Mouse (Mus musculus) erythroblast, embryonic 14.5 days (primary cell): ENCODE results near the gene Cit. TPM values are rescaled to one million over a fixed set of nuclear protein-coding genes. Genes with fewer than 3 reads are reported as not detected.

Experiments used
- H3K27me3 ChIP-seq: 2 replicates; pipeline ENCODE4 v1.6.1; 2012; ENCODE audit warnings: inconsistent platforms; ENCODE audit not compliant: control insufficient read depth
- H3K36me3 ChIP-seq: 2 replicates; pipeline ENCODE4 v1.6.1; 2012; ENCODE audit warnings: mild to moderate bottlenecking, inconsistent platforms; ENCODE audit not compliant: control insufficient read depth
- H3K4me1 ChIP-seq: 2 replicates; pipeline ENCODE4 v1.6.1; 2012; ENCODE audit warnings: inconsistent platforms; ENCODE audit not compliant: control insufficient read depth
- H3K4me3 ChIP-seq: replicated peaks from 2 replicates; pipeline ENCODE3; 2012; ENCODE audit warnings: moderate library complexity, mild to moderate bottlenecking, inconsistent platforms
- H3K9me3 ChIP-seq: 2 replicates; pipeline ENCODE4 v1.6.1; 2012; ENCODE audit warnings: low read length, inconsistent platforms, mixed read lengths; ENCODE audit not compliant: control insufficient read depth
- GATA1 ChIP-seq: IDR thresholded peaks from 2 replicates; pipeline ENCODE4 v1.6.1; 2012; ENCODE audit warnings: low read length, inconsistent platforms, mixed read lengths
- TAL1 ChIP-seq: IDR thresholded peaks from 3 replicates; pipeline ENCODE4 v1.6.1; 2012; ENCODE audit warnings: low read length, inconsistent platforms, mixed read lengths
- polyA plus RNA-seq: library from polyadenylated mRNA; stranded (reverse); fragments of >175 nt; gene quantifications from 2 replicates; pipeline ENCODE4 v1.2.3, GENCODE M21; 2012

The Cit gene
- polyA plus RNA-seq, 1 experiment = 13.6 TPM

- Histone ChIP-seq H3K36me3 (peaks cover 92% of the 10 kb centered on the region), H3K4me3 (no peak overlapping the region), H3K27me3 (no peaks in the 10 kb centered on the region), H3K4me1 (peaks cover 44% of the 10 kb centered on the region), H3K9me3 (no peaks in the 10 kb centered on the region)
- TF ChIP-seq GATA1 (no peak), TAL1 (no peak)
These were observed 168.7 kb downstream of the Cit start for GRCm38 (mm10) chr5:116013821-116014220.

GRCm38 (mm10) chr5:116014237-116014636 lies 169.2 kb downstream of the Cit start:
- H3K36me3 ChIP-seq = peaks cover 93% of the 10 kb centered on the region
- peaks cover 45% of the 10 kb centered on the region for H3K4me1 ChIP-seq
- H3K4me3 ChIP-seq = no peak overlapping the region
- H3K27me3 ChIP-seq = no peaks in the 10 kb centered on the region
- TF ChIP-seq TAL1 = no peak
- no peak for TF ChIP-seq GATA1
- H3K9me3 ChIP-seq = no peaks in the 10 kb centered on the region

DNA sequence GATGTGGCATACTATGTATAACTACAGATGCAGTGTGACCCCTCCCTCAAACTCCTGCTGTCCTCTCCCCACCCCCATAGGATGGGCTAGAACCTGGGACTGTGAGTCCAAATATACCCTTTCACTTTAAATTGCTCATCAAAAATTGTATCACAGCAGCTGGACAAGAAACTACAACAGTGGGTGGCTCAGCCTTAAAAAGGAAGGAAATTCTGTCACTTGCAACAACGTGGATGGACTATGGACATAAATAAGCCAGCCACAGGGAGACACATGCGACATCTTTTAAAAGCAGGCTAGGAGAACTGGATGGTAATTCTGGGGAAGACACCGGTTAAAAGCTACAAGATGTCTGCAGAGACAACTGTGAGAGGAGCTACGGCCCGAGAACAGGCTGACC lies 171.5 kb downstream of the Cit start:
- H3K4me3 ChIP-seq = no peak overlapping the region
- peaks cover 61% of the 10 kb centered on the region for H3K4me1 ChIP-seq
- H3K36me3 ChIP-seq = peaks cover 99% of the 10 kb centered on the region
- TF ChIP-seq TAL1 (no peak), GATA1 (no peak)
- H3K27me3 ChIP-seq = no peaks in the 10 kb centered on the region
- no peaks in the 10 kb centered on the region for H3K9me3 ChIP-seq

DNA sequence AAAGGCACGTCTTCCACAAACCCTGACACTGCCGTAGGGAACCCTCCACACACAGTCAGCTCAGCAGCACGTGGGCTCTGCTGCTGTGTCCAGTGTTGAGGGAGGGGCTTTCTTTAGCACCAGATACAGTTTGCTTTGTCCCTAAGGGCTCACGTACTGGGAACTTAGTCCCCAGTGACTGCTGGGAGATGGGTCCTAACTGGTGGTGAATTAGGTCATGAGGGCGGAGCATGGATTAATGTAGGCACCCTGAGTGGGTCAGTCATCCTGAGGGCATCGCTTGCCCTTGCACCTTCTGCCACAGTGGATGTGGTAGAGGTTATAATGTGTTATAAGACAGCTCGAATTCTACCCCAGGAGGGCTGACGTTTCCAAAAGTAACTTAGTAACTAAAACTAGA lies 172.3 kb downstream of the Cit start:
- H3K4me3 ChIP-seq = no peak overlapping the region
- H3K4me1 ChIP-seq = peaks cover 70% of the 10 kb centered on the region
- no peaks in the 10 kb centered on the region for H3K27me3 ChIP-seq
- H3K9me3 ChIP-seq = no peaks in the 10 kb centered on the region
- H3K36me3 ChIP-seq = peaks cover 100% of the 10 kb centered on the region
- TF ChIP-seq TAL1 = no peak
- no peak for TF ChIP-seq GATA1

DNA sequence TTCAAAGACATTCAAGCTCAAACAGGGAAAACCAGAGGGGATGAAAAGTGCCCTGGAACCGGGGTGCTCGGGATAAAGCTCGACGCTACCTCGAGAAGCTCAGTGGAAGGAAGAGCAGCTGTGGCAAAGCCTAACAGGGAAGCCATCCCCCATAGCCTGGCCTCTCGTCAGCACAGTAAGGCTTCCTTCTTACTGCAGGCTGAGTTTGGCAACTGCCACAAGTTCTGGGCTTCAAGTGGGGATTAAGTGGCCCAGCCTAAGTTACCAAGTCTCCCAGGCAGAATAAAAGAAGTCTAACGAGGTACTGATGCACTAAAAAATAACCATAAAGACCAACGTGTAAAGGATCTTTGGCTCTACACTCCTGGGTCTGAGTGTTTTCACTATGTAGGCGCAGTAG lies 173.1 kb downstream of the Cit start:
- Histone ChIP-seq H3K9me3 (no peaks in the 10 kb centered on the region), H3K27me3 (no peaks in the 10 kb centered on the region), H3K36me3 (peaks cover 100% of the 10 kb centered on the region), H3K4me1 (peaks cover 75% of the 10 kb centered on the region), H3K4me3 (no peak overlapping the region)
- TF ChIP-seq GATA1 = no peak
- no peak for TF ChIP-seq TAL1

DNA sequence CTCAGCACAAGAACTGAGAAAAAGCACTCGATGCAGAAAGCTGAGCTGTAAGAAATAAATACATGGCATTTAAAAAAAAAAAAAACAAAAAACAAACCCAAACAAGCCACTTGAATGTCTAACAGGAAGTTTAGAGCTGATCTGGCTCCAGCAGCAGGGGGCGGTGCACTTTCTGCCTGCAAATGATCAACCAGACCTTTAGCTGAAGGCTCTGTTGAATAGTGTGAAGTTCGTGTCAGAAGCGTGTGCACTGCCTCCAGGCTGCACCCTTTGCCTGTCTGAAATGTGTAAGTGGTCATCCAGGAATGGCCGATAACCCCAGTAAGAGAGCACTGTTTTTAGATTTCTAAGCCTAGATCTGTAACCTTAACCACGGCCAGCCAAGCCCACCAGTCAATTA lies 173.7 kb downstream of the Cit start:
- Histone ChIP-seq H3K4me3 (no peak overlapping the region), H3K9me3 (no peaks in the 10 kb centered on the region), H3K27me3 (no peaks in the 10 kb centered on the region), H3K36me3 (peaks cover 97% of the 10 kb centered on the region), H3K4me1 (peaks cover 73% of the 10 kb centered on the region)
- TF ChIP-seq TAL1 (no peak), GATA1 (no peak)

- Histone ChIP-seq H3K36me3 (peaks cover 91% of the 10 kb centered on the region), H3K4me1 (peaks cover 68% of the 10 kb centered on the region)
These were observed 174.3 kb downstream of the Cit start for GRCm38 (mm10) chr5:116019371-116019770.

GRCm38 (mm10) chr5:116021552-116021951 lies 176.5 kb downstream of the Cit start:
- Histone ChIP-seq H3K9me3 (no peaks in the 10 kb centered on the region), H3K27me3 (no peaks in the 10 kb centered on the region), H3K36me3 (peaks cover 70% of the 10 kb centered on the region), H3K4me1 (peaks cover 79% of the 10 kb centered on the region), H3K4me3 (peak overlapping the region; percentile 68)
- TF ChIP-seq TAL1 = peak; percentile 89
- TF ChIP-seq GATA1 = peak; percentile 81

More at GRCm38 (mm10) chr5:116019371-116019770, 174.3 kb downstream of the Cit start:
- H3K27me3 ChIP-seq = no peaks in the 10 kb centered on the region
- TF ChIP-seq GATA1 (no peak), TAL1 (no peak)
- H3K9me3 ChIP-seq = no peaks in the 10 kb centered on the region
- peak overlapping the region; percentile 10 for H3K4me3 ChIP-seq

GRCm38 (mm10) chr5:116022131-116022530 lies 177.1 kb downstream of the Cit start:
- Histone ChIP-seq H3K9me3 (no peaks in the 10 kb centered on the region), H3K4me3 (peak overlapping the region; percentile 68), H3K36me3 (peaks cover 64% of the 10 kb centered on the region), H3K4me1 (peaks cover 82% of the 10 kb centered on the region), H3K27me3 (no peaks in the 10 kb centered on the region)
- TF ChIP-seq TAL1 = peak; percentile 40; the same call in 1 of the 3 replicates
- peak; percentile 56; the same call in 1 of the 2 replicates for TF ChIP-seq GATA1

- TF ChIP-seq TAL1 (no peak), GATA1 (no peak)
- Histone ChIP-seq H3K27me3 (no peaks in the 10 kb centered on the region), H3K36me3 (peaks cover 58% of the 10 kb centered on the region), H3K9me3 (no peaks in the 10 kb centered on the region), H3K4me3 (peak overlapping the region; percentile 68), H3K4me1 (peaks cover 84% of the 10 kb centered on the region)
These were observed 177.7 kb downstream of the Cit start for GRCm38 (mm10) chr5:116022658-116023200.
